Mouse (Mus musculus): Measurements from ENCODE around the gene Arl15. TPM values are rescaled to one million over a fixed set of nuclear protein-coding genes. Genes with fewer than 3 reads are reported as not detected.

Arl15 gene
- polyA plus RNA-seq, 1 experiment from 2014 or later: 1.5 TPM

DNA sequence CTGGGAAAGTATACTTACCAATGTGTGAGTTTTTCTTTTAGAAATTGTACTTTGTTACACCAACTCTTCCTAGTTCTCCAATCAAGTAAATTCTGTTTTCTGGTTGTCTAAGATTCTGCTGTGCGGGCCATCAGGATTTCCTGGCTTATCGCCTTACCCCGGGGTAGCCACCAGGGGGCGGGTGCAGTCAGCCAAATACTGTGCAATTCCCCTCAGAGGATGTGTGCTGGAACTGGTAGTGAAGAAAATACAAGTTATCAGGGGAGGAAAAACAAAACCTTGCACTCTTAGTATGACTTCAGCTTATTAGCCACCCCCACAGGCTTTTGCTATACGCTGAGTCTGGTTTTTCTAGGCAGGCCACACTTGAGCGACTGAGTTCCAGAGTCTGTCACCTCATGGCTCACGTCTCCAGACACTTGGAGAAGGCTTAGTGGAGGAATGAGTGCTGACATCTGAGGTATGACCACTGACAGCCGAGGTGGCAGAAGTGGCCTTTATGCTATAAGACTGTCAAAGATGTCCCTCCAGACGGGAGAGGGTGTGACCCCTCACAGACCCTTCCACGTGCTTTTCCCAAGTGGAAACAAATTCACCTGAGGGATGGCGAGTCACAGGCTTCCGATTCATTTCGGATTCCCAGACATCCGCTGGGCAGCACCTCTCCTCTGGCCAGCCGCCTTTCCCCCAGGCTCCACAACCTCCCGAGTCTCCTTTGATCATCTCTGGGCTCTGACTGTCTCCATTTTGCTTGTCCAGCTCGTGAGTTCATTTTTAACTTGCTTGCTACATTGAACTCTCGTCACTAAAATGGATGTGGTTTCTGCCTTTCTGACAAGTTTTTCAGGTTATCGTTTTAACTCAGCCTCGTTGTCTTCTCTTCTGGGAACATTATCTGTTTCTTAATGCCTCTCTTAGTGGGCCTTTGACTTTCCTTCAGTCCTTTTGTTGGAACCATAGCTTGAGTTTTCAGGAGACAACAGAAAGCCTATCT, 75.2 kb downstream of the Arl15 start:
- Histone ChIP-seq H3K4me1 (ENCODE audit: insufficient read depth) (0 out of 2 replicates have a peak, but pooled peaks cover 4% of the 10 kb centered on the region), H3K9ac (replicated peaks) (no peak overlapping the region), H3K27me3 (ENCODE audit: insufficient read depth, low read length) (no peaks in the 10 kb centered on the region), H3K4me3 (ENCODE audit: low read depth, low read length) (no peak overlapping the region), H3K36me3 (replicated peaks; ENCODE audit: insufficient read depth, low read length) (no peaks in the 10 kb centered on the region), H3K27ac (ENCODE audit: low read depth) (peak overlapping the region; percentile 29; the same call in 1 of the 2 replicates), H3K4me2 (ENCODE audit: low read depth, low read length) (no peak overlapping the region), H3K9me3 (ENCODE audit: low read length) (no peaks in the 10 kb centered on the region)
- DNase-seq (peak; percentile 79), ATAC-seq (peak; percentile 54)
- 59% methylated on average over 20 of the region's 20 CpGs for WGBS (ENCODE audit: insufficient replicate concordance)
- peak; percentile 88 for TF ChIP-seq CTCF (IDR thresholded peaks at IDR 0.05; ENCODE audit: low read depth)
- no peak for TF ChIP-seq EP300 (IDR thresholded peaks at IDR 0.05; ENCODE audit: low read depth)

DNA sequence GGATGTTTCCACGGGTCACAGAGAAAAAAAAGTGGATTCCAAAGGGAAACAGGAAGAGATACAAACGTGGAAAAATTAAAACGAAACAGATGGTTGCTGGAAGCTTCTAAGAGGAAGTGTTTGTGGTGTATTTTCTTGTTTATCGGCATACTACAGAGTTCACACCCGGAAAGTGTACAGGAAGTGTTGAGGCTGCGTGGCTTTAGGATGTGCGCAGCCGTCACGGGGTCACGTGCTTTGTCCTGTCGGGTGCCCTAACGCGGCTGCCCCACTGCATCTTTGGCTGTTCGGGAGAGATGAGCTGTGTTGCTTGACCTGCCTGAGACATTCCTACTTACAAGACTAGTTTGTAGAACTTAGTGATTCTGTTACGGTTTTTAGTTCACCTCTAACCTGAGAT, 76.1 kb downstream of the Arl15 start:
- Histone ChIP-seq H3K4me3 (ENCODE audit: low read depth, low read length) (peak overlapping the region; percentile 7; the same call in 1 of the 2 replicates), H3K9me3 (ENCODE audit: low read length) (no peaks in the 10 kb centered on the region), H3K4me2 (ENCODE audit: low read depth, low read length) (peak overlapping the region; percentile 55), H3K4me1 (ENCODE audit: insufficient read depth) (0 out of 2 replicates have a peak, but pooled peaks cover 3% of the 10 kb centered on the region), H3K27ac (ENCODE audit: low read depth) (0 out of 2 replicates have a peak overlapping the region, but pooled peaks have one; percentile 62), H3K27me3 (ENCODE audit: insufficient read depth, low read length) (no peaks in the 10 kb centered on the region), H3K36me3 (replicated peaks; ENCODE audit: insufficient read depth, low read length) (no peaks in the 10 kb centered on the region), H3K9ac (replicated peaks) (no peak overlapping the region)
- 29% methylated on average over 15 of the region's 15 CpGs for WGBS (ENCODE audit: insufficient replicate concordance)
- ATAC-seq: peak; percentile 72
- peak; percentile 49 for DNase-seq
- TF ChIP-seq EP300 (IDR thresholded peaks at IDR 0.05; ENCODE audit: low read depth) (no peak; the same call in 1 of the 2 replicates), CTCF (IDR thresholded peaks at IDR 0.05; ENCODE audit: low read depth) (no peak)

DNA sequence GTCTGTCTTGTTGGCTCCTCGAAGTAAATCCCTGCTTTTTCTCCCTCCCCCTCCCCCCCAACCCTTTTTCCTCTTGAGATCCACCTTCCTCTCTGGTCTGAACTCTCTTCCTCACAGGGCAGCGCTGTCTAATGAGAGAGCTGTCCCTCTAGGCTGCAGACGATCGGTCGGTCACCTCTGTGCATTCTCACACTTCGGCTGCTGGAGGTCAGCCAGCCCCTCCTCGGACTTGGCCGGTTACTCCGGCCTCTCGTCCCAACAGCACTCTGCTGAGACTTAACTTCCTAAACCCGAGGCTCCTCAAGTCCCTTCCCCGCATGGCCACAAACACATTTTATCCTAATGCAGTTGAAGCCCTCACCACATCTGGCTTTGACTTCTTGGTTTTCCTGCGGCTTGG, 77.5 kb downstream of the Arl15 start:
- H3K9me3 ChIP-seq (ENCODE audit: low read length): no peaks in the 10 kb centered on the region
- DNase-seq: no peak
- H3K4me1 ChIP-seq (ENCODE audit: insufficient read depth): 0 out of 2 replicates have a peak, but pooled peaks cover 3% of the 10 kb centered on the region
- H3K9ac ChIP-seq (replicated peaks): no peak overlapping the region
- no peak overlapping the region for H3K4me2 ChIP-seq (ENCODE audit: low read depth, low read length)
- H3K4me3 ChIP-seq (ENCODE audit: low read depth, low read length): no peak overlapping the region
- H3K27ac ChIP-seq (ENCODE audit: low read depth): no peak overlapping the region
- no peaks in the 10 kb centered on the region for H3K36me3 ChIP-seq (replicated peaks; ENCODE audit: insufficient read depth, low read length)
- WGBS (ENCODE audit: insufficient replicate concordance): 79% methylated on average over 13 of the region's 13 CpGs
- no peaks in the 10 kb centered on the region for H3K27me3 ChIP-seq (ENCODE audit: insufficient read depth, low read length)
- no peak for TF ChIP-seq CTCF (IDR thresholded peaks at IDR 0.05; ENCODE audit: low read depth)
- no peak for ATAC-seq

DNA sequence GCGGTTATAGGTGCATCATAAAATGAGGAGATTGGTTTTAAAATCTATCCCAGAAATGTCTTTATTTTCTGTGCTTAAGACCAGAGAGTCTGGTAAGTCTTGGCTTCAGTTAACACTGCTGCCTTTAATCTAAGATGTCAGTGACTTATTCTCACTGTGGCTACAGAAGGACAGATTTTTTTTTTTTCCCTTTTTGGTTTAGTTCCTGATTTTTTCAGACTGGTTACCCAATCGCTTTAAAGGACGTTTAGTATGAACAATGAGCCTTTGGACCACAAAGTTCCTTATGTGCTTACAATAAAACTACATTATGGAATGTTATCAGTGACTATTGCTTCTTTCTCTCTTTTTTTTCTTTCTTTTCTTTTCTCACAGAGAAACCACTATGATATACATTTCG, 81.4 kb downstream of the Arl15 start:
- peaks cover 6% of the 10 kb centered on the region; the same call in 1 of the 2 replicates for H3K4me1 ChIP-seq (ENCODE audit: insufficient read depth)
- H3K27ac ChIP-seq (ENCODE audit: low read depth): peak overlapping the region; percentile 5; the same call in 1 of the 2 replicates
- H3K36me3 ChIP-seq (replicated peaks; ENCODE audit: insufficient read depth, low read length): no peaks in the 10 kb centered on the region
- TF ChIP-seq CTCF (IDR thresholded peaks at IDR 0.05; ENCODE audit: low read depth) (no peak), EP300 (IDR thresholded peaks at IDR 0.05; ENCODE audit: low read depth) (no peak)
- H3K9me3 ChIP-seq (ENCODE audit: low read length): no peaks in the 10 kb centered on the region
- ATAC-seq: no peak
- 0 out of 2 replicates have a peak overlapping the region, but pooled peaks have one; percentile 19 for H3K4me2 ChIP-seq (ENCODE audit: low read depth, low read length)
- no peak overlapping the region for H3K4me3 ChIP-seq (ENCODE audit: low read depth, low read length)
- no peak for DNase-seq
- no peak overlapping the region for H3K9ac ChIP-seq (replicated peaks)
- WGBS (ENCODE audit: insufficient replicate concordance): 43% methylated on average over 4 of the region's 4 CpGs
- H3K27me3 ChIP-seq (ENCODE audit: insufficient read depth, low read length): no peaks in the 10 kb centered on the region

DNA sequence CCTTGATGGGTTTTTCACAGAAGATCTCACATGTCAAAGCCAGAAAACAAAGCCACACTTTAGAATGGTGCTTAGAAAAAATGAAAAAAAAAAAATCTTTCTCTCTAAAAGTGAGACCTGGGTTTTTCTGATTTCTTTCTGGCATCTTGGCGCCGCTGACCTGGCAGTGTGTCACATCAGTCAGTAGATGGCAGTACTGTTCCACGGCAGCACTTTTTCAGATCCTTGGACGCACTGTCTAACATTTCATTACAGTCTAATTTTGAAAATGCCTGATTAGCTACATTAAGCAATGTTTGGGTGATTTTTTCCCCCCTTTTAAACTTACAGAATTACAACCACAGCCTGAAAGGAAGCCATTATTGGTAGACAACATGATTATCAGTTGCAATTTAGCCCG, 83.1 kb downstream of the Arl15 start:
- H3K4me1 ChIP-seq (ENCODE audit: insufficient read depth): peaks cover 4% of the 10 kb centered on the region; the same call in 1 of the 2 replicates
- H3K9ac ChIP-seq (replicated peaks): no peak overlapping the region
- no peak overlapping the region for H3K4me2 ChIP-seq (ENCODE audit: low read depth, low read length)
- DNase-seq (peak; percentile 66), ATAC-seq (peak; percentile 46; the same call in 1 of the 2 replicates)
- H3K27me3 ChIP-seq (ENCODE audit: insufficient read depth, low read length): no peaks in the 10 kb centered on the region
- no peaks in the 10 kb centered on the region for H3K9me3 ChIP-seq (ENCODE audit: low read length)
- H3K4me3 ChIP-seq (ENCODE audit: low read depth, low read length): no peak overlapping the region
- WGBS (ENCODE audit: insufficient replicate concordance): 17% methylated on average over 5 of the region's 5 CpGs
- no peaks in the 10 kb centered on the region for H3K36me3 ChIP-seq (replicated peaks; ENCODE audit: insufficient read depth, low read length)
- no peak overlapping the region for H3K27ac ChIP-seq (ENCODE audit: low read depth)
- TF ChIP-seq EP300 (IDR thresholded peaks at IDR 0.05; ENCODE audit: low read depth) (no peak), CTCF (IDR thresholded peaks at IDR 0.05; ENCODE audit: low read depth) (peak; percentile 94)

DNA sequence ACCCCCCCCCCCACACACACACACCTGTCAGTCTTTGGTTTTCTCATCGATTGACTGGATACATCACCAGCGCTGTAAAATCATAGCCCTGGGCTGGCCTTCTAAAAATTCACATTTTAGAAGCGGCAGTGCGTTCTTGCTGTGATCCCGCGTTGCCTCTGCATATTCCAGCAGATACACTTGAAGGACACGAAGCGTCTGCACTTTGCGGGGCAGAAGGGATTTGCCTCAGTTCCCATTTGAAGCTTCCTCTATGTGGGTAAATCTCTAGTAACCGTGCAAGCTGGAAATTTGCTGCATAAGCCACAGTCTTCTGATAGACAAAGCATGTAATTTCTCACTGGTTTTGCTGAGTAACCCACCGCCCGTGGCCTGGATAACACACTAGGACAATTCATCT, 84.3 kb downstream of the Arl15 start:
- no peaks in the 10 kb centered on the region for H3K36me3 ChIP-seq (replicated peaks; ENCODE audit: insufficient read depth, low read length)
- H3K9me3 ChIP-seq (ENCODE audit: low read length): no peaks in the 10 kb centered on the region
- no peak for DNase-seq
- H3K27ac ChIP-seq (ENCODE audit: low read depth): no peak overlapping the region
- H3K4me3 ChIP-seq (ENCODE audit: low read depth, low read length): no peak overlapping the region
- H3K27me3 ChIP-seq (ENCODE audit: insufficient read depth, low read length): no peaks in the 10 kb centered on the region
- TF ChIP-seq CTCF (IDR thresholded peaks at IDR 0.05; ENCODE audit: low read depth): no peak
- no peak for TF ChIP-seq EP300 (IDR thresholded peaks at IDR 0.05; ENCODE audit: low read depth)
- ATAC-seq: no peak
- H3K4me1 ChIP-seq (ENCODE audit: insufficient read depth): peaks cover 4% of the 10 kb centered on the region; the same call in 1 of the 2 replicates
- no peak overlapping the region for H3K4me2 ChIP-seq (ENCODE audit: low read depth, low read length)
- WGBS (ENCODE audit: insufficient replicate concordance): 78% methylated on average over 12 of the region's 12 CpGs
- no peak overlapping the region for H3K9ac ChIP-seq (replicated peaks)
